Mouse (Mus musculus): ENCODE results near the gene Cfap74. TPM values are rescaled to one million over a fixed set of nuclear protein-coding genes. Genes with fewer than 3 reads are reported as not detected.
A peak's percentile ranks its signal among the peaks of the same experiment; 100 is the strongest.

Gene Cfap74
- polyA plus RNA-seq (2015; fragmentation: Nextera tagmentation; extraction: Ambion mirVana), result 2.1 and 2.8 TPM in 2 replicates

GRCm38 (mm10) chr4:155409058-155409776 lies at the start of gene Cfap74:
Cfap74 (plus strand) TSS chr4:155409190.
- Histone ChIP-seq H3K4me3 (replicated peaks; ENCODE audit: low read length) (peak within 1 kb of the TSS; percentile 55), H3K27me3 (ENCODE audit: control insufficient read depth, insufficient read depth, low read length) (no peaks in the 10 kb centered on the region), H3K27ac (ENCODE audit: low read length) (no peak within 1 kb of the TSS), H3K36me3 (ENCODE audit: control insufficient read depth, insufficient read depth, low read length) (no peaks in the 10 kb centered on the region), H3K4me1 (ENCODE audit: control insufficient read depth, insufficient read depth, low read length) (peaks cover 5% of the 10 kb centered on the region; the same call in 1 of the 2 replicates), H3K4me2 (ENCODE audit: low read depth, low read length) (peak within 1 kb of the TSS; percentile 78), H3K9ac (ENCODE audit: low read length) (peak within 1 kb of the TSS; percentile 64), H3K9me3 (replicated peaks; ENCODE audit: control insufficient read depth, low read length) (no peaks in the 10 kb centered on the region; the same call in 1 of the 2 replicates)
- peak; percentile 87 for ATAC-seq (ENCODE audit: insufficient read depth, low FRiP score)
- 1% methylated on average over 35 of the region's 35 CpGs for WGBS

GRCm38 (mm10) chr4:155359560-155360464 lies 49.2 kb upstream of the Cfap74 start:
- 39% methylated on average over 12 of the region's 12 CpGs for WGBS
- Histone ChIP-seq H3K4me3 (replicated peaks; ENCODE audit: low read length) (no peak overlapping the region), H3K4me1 (ENCODE audit: control insufficient read depth, insufficient read depth, low read length) (peaks cover 4% of the 10 kb centered on the region; the same call in 1 of the 2 replicates), H3K4me2 (ENCODE audit: low read depth, low read length) (peak overlapping the region; percentile 50), H3K9me3 (replicated peaks; ENCODE audit: control insufficient read depth, low read length) (no peaks in the 10 kb centered on the region), H3K36me3 (ENCODE audit: control insufficient read depth, insufficient read depth, low read length) (no peaks in the 10 kb centered on the region), H3K27ac (ENCODE audit: low read length) (no peak overlapping the region), H3K9ac (ENCODE audit: low read length) (no peak overlapping the region), H3K27me3 (ENCODE audit: control insufficient read depth, insufficient read depth, low read length) (peaks cover 36% of the 10 kb centered on the region)
- ATAC-seq (ENCODE audit: insufficient read depth, low FRiP score), result no peak

GRCm38 (mm10) chr4:155360856-155361255 lies 48.1 kb upstream of the Cfap74 start:
- no peaks in the 10 kb centered on the region for H3K9me3 ChIP-seq (replicated peaks; ENCODE audit: control insufficient read depth, low read length)
- H3K9ac ChIP-seq (ENCODE audit: low read length), result peak overlapping the region; percentile 63
- H3K36me3 ChIP-seq (ENCODE audit: control insufficient read depth, insufficient read depth, low read length), result no peaks in the 10 kb centered on the region
- peak overlapping the region; percentile 55 for H3K4me3 ChIP-seq (replicated peaks; ENCODE audit: low read length)
- H3K27me3 ChIP-seq (ENCODE audit: control insufficient read depth, insufficient read depth, low read length), result peaks cover 36% of the 10 kb centered on the region
- under 1% methylated on average over 42 of the region's 42 CpGs for WGBS
- H3K4me1 ChIP-seq (ENCODE audit: control insufficient read depth, insufficient read depth, low read length), result peaks cover 4% of the 10 kb centered on the region; the same call in 1 of the 2 replicates
- H3K4me2 ChIP-seq (ENCODE audit: low read depth, low read length), result peak overlapping the region; percentile 50
- peak; percentile 32; the same call in 1 of the 2 replicates for ATAC-seq (ENCODE audit: insufficient read depth, low FRiP score)
- peak overlapping the region; percentile 49; the same call in 1 of the 2 replicates for H3K27ac ChIP-seq (ENCODE audit: low read length)

- Histone ChIP-seq H3K27me3 (ENCODE audit: control insufficient read depth, insufficient read depth, low read length) (peaks cover 36% of the 10 kb centered on the region), H3K4me2 (ENCODE audit: low read depth, low read length) (peak within 1 kb of the TSS; percentile 50), H3K9me3 (replicated peaks; ENCODE audit: control insufficient read depth, low read length) (no peaks in the 10 kb centered on the region), H3K4me1 (ENCODE audit: control insufficient read depth, insufficient read depth, low read length) (peaks cover 4% of the 10 kb centered on the region; the same call in 1 of the 2 replicates), H3K4me3 (replicated peaks; ENCODE audit: low read length) (peak within 1 kb of the TSS; percentile 55), H3K36me3 (ENCODE audit: control insufficient read depth, insufficient read depth, low read length) (no peaks in the 10 kb centered on the region), H3K9ac (ENCODE audit: low read length) (peak within 1 kb of the TSS; percentile 67), H3K27ac (ENCODE audit: low read length) (peak within 1 kb of the TSS; percentile 49)
- peak; percentile 97 for ATAC-seq (ENCODE audit: insufficient read depth, low FRiP score)
- WGBS, result under 1% methylated on average over 50 of the region's 51 CpGs
Measured at GRCm38 (mm10) chr4:155361303-155361791, 47.6 kb upstream of the Cfap74 start, which contains the start of gene Prkcz. Prkcz (minus strand) TSS chr4:155361361.

GRCm38 (mm10) chr4:155362443-155362842 lies 46.5 kb upstream of the Cfap74 start:
- no peaks in the 10 kb centered on the region for H3K36me3 ChIP-seq (ENCODE audit: control insufficient read depth, insufficient read depth, low read length)

GRCm38 (mm10) chr4:155366784-155367183 lies 42.2 kb upstream of the Cfap74 start:
- Histone ChIP-seq H3K9me3 (replicated peaks; ENCODE audit: control insufficient read depth, low read length) (no peaks in the 10 kb centered on the region), H3K4me1 (ENCODE audit: control insufficient read depth, insufficient read depth, low read length) (peaks cover 4% of the 10 kb centered on the region; the same call in 1 of the 2 replicates), H3K4me3 (replicated peaks; ENCODE audit: low read length) (no peak overlapping the region), H3K4me2 (ENCODE audit: low read depth, low read length) (no peak overlapping the region), H3K27me3 (ENCODE audit: control insufficient read depth, insufficient read depth, low read length) (peaks cover 14% of the 10 kb centered on the region), H3K27ac (ENCODE audit: low read length) (no peak overlapping the region), H3K9ac (ENCODE audit: low read length) (no peak overlapping the region), H3K36me3 (ENCODE audit: control insufficient read depth, insufficient read depth, low read length) (no peaks in the 10 kb centered on the region)
- whole genome bisulfite sequencing, result 59% methylated on average over 6 of the region's 6 CpGs
- ATAC-seq (ENCODE audit: insufficient read depth, low FRiP score), result no peak

More at GRCm38 (mm10) chr4:155362443-155362842, 46.5 kb upstream of the Cfap74 start:
- peaks cover 36% of the 10 kb centered on the region for H3K27me3 ChIP-seq (ENCODE audit: control insufficient read depth, insufficient read depth, low read length)
- 26% methylated on average over 5 of the region's 5 CpGs for WGBS
- H3K4me1 ChIP-seq (ENCODE audit: control insufficient read depth, insufficient read depth, low read length), result peaks cover 4% of the 10 kb centered on the region; the same call in 1 of the 2 replicates
- no peak overlapping the region for H3K27ac ChIP-seq (ENCODE audit: low read length)
- H3K4me3 ChIP-seq (replicated peaks; ENCODE audit: low read length), result no peak overlapping the region
- ATAC-seq (ENCODE audit: insufficient read depth, low FRiP score), result no peak
- H3K4me2 ChIP-seq (ENCODE audit: low read depth, low read length), result peak overlapping the region; percentile 50
- no peaks in the 10 kb centered on the region for H3K9me3 ChIP-seq (replicated peaks; ENCODE audit: control insufficient read depth, low read length)
- H3K9ac ChIP-seq (ENCODE audit: low read length), result no peak overlapping the region

GRCm38 (mm10) chr4:155367739-155368138 lies 41.3 kb upstream of the Cfap74 start:
- Histone ChIP-seq H3K4me3 (replicated peaks; ENCODE audit: low read length) (no peak overlapping the region), H3K4me1 (ENCODE audit: control insufficient read depth, insufficient read depth, low read length) (no peaks in the 10 kb centered on the region), H3K36me3 (ENCODE audit: control insufficient read depth, insufficient read depth, low read length) (no peaks in the 10 kb centered on the region), H3K9me3 (replicated peaks; ENCODE audit: control insufficient read depth, low read length) (no peaks in the 10 kb centered on the region), H3K27me3 (ENCODE audit: control insufficient read depth, insufficient read depth, low read length) (peaks cover 4% of the 10 kb centered on the region; the same call in 1 of the 2 replicates), H3K9ac (ENCODE audit: low read length) (no peak overlapping the region), H3K4me2 (ENCODE audit: low read depth, low read length) (no peak overlapping the region), H3K27ac (ENCODE audit: low read length) (no peak overlapping the region)
- no peak for ATAC-seq (ENCODE audit: insufficient read depth, low FRiP score)
- WGBS, result 73% methylated on average over 9 of the region's 9 CpGs

- Histone ChIP-seq H3K9me3 (replicated peaks; ENCODE audit: control insufficient read depth, low read length) (no peaks in the 10 kb centered on the region), H3K4me3 (replicated peaks; ENCODE audit: low read length) (no peak overlapping the region), H3K27me3 (ENCODE audit: control insufficient read depth, insufficient read depth, low read length) (no peaks in the 10 kb centered on the region), H3K36me3 (ENCODE audit: control insufficient read depth, insufficient read depth, low read length) (no peaks in the 10 kb centered on the region), H3K4me2 (ENCODE audit: low read depth, low read length) (no peak overlapping the region), H3K4me1 (ENCODE audit: control insufficient read depth, insufficient read depth, low read length) (no peaks in the 10 kb centered on the region), H3K9ac (ENCODE audit: low read length) (no peak overlapping the region), H3K27ac (ENCODE audit: low read length) (no peak overlapping the region)
- WGBS, result 34% methylated on average over 12 of the region's 12 CpGs
- ATAC-seq (ENCODE audit: insufficient read depth, low FRiP score), result no peak
Measured at GRCm38 (mm10) chr4:155368684-155369083, 40.3 kb upstream of the Cfap74 start.
